Mouse (Mus musculus) kidney, adult 2 months (tissue): Measurements from ENCODE around the gene Copz1. TPM values are rescaled to one million over a fixed set of nuclear protein-coding genes. Genes with fewer than 3 reads are reported as not detected.
"Not testable (repeated sequence)": the region's sequence is repeated elsewhere in the genome, so short reads cannot be mapped to it uniquely, and the experiment has no call there.

ENCODE experiments used
- DNase-seq: peaks from one replicate; pipeline ENCODE4 v3.0.0; 2021
- H3K27ac ChIP-seq: fragments of 200-500 bp; 2 replicates; pipeline ENCODE4 v1.5.1; 2012; ENCODE audit warnings: low read depth, low read length, control low read depth, inconsistent platforms; ENCODE audit not compliant: insufficient read depth
- H3K27me3 ChIP-seq: fragments of 200-500 bp; replicated peaks from 2 replicates; pipeline ENCODE4 v1.6.1; 2012; ENCODE audit warnings: mild to moderate bottlenecking, moderate library complexity, low read length, inconsistent platforms; ENCODE audit not compliant: control insufficient read depth, insufficient read depth
- H3K36me3 ChIP-seq: fragments of 200-500 bp; 2 replicates; pipeline ENCODE4 v1.6.1; 2012; ENCODE audit warnings: mild to moderate bottlenecking, moderate library complexity, low read length, inconsistent platforms; ENCODE audit not compliant: control insufficient read depth, insufficient read depth
- H3K4me1 ChIP-seq: fragments of 200-500 bp; 2 replicates; pipeline ENCODE4 v1.6.1; 2011; ENCODE audit warnings: low read length; ENCODE audit not compliant: control insufficient read depth, insufficient read depth
- H3K4me3 ChIP-seq: fragments of 200-500 bp; 2 replicates; pipeline ENCODE4 v1.5.1; 2011; ENCODE audit warnings: mild to moderate bottlenecking, low read depth, low read length, control low read depth; ENCODE audit not compliant: insufficient read depth
- CTCF ChIP-seq: fragments of 200-500 bp; conservative IDR thresholded peaks from 2 replicates; pipeline ENCODE4 v1.5.1; 2011; ENCODE audit warnings: low read depth, mild to moderate bottlenecking, control low read depth, low read length, moderate library complexity, mixed read lengths; ENCODE audit not compliant: insufficient read depth, insufficient read length
- POLR2A ChIP-seq: fragments of 200-500 bp; IDR thresholded peaks from one replicate; pipeline ENCODE4 v1.6.1; 2011; ENCODE audit warnings: low read depth, low read length, control low read depth
- WGBS: fragments of 180-500 bp; shearing (Covaris S2); methylation state at CpG from one replicate; pipeline ENCODE4 v1.1.7; 2018; 5-methylcytosine and 5-hydroxymethylcytosine counted together
- polyA plus RNA-seq: library from polyadenylated mRNA; depleted of rRNA; stranded (reverse); fragments of >200 nt; gene quantifications from 2 replicates; pipeline ENCODE4 v1.2.3, GENCODE M21; 2012

Gene Copz1
- polyA plus RNA-seq, 1 experiment: 138 TPM

GRCm38 (mm10) chr15:103239130-103239684 lies 33.3 kb upstream of the Copz1 start:
- TF ChIP-seq CTCF: no peak
- no peak for TF ChIP-seq POLR2A
- peak overlapping the region; percentile 89 for H3K4me3 ChIP-seq
- under 1% methylated on average over 26 of the region's 26 CpGs for whole genome bisulfite sequencing
- H3K27ac ChIP-seq: peak overlapping the region; percentile 89
- peaks cover 6% of the 10 kb centered on the region; the same call in 1 of the 2 replicates for H3K4me1 ChIP-seq
- no peaks in the 10 kb centered on the region for H3K27me3 ChIP-seq
- peaks cover 14% of the 10 kb centered on the region for H3K36me3 ChIP-seq
- DNase-seq: peak; percentile 98

GRCm38 (mm10) chr15:103239685-103240159 lies 32.8 kb upstream of the Copz1 start, which contains the start of gene Cbx5:
Gene Cbx5 (minus strand): TSS chr15:103239816.
- WGBS: under 1% methylated on average over 39 of the region's 39 CpGs
- no peaks in the 10 kb centered on the region for H3K27me3 ChIP-seq
- H3K27ac ChIP-seq: peak within 1 kb of the TSS; percentile 93
- DNase-seq: peak; percentile 99
- peaks cover 6% of the 10 kb centered on the region; the same call in 1 of the 2 replicates for H3K4me1 ChIP-seq
- H3K4me3 ChIP-seq: peak within 1 kb of the TSS; percentile 89
- no peak for TF ChIP-seq CTCF
- peak; percentile 33 for TF ChIP-seq POLR2A
- H3K36me3 ChIP-seq: peaks cover 14% of the 10 kb centered on the region

GRCm38 (mm10) chr15:103240160-103241028 lies 32.1 kb upstream of the Copz1 start, which contains the start of gene Hnrnpa1:
Gene Hnrnpa1 (plus strand): TSS chr15:103240432.
- WGBS: under 1% methylated on average over 47 of the region's 47 CpGs

GRCm38 (mm10) chr15:103241071-103242018 lies 31.2 kb upstream of the Copz1 start:
- H3K4me1 ChIP-seq, DNase-seq, H3K27me3 ChIP-seq: not testable (repeated sequence)
- peak overlapping the region; percentile 93 for H3K27ac ChIP-seq
- peaks cover 23% of the 10 kb centered on the region for H3K36me3 ChIP-seq
- 5% methylated on average over 12 of the region's 12 CpGs for WGBS
- H3K4me3 ChIP-seq: peak overlapping the region; percentile 81

More at GRCm38 (mm10) chr15:103240160-103241028, 32.1 kb upstream of the Copz1 start, which contains the start of gene Hnrnpa1:
- Histone ChIP-seq H3K4me1 (peaks cover 6% of the 10 kb centered on the region; the same call in 1 of the 2 replicates), H3K36me3 (peaks cover 18% of the 10 kb centered on the region), H3K4me3 (peak within 1 kb of the TSS; percentile 89), H3K27ac (peak within 1 kb of the TSS; percentile 93), H3K27me3 (no peaks in the 10 kb centered on the region)
- DNase-seq: peak; percentile 99
- TF ChIP-seq POLR2A (peak; percentile 89), CTCF (no peak)

GRCm38 (mm10) chr15:103242885-103243284 lies 29.6 kb upstream of the Copz1 start:
- Histone ChIP-seq H3K36me3 (peaks cover 32% of the 10 kb centered on the region), H3K4me3 (no peak overlapping the region), H3K27me3 (no peaks in the 10 kb centered on the region), H3K27ac (no peak overlapping the region), H3K4me1 (peaks cover 6% of the 10 kb centered on the region; the same call in 1 of the 2 replicates)
- TF ChIP-seq CTCF (no peak), POLR2A (no peak)
- 39% methylated on average over 8 of the region's 8 CpGs for WGBS
- no peak for DNase-seq

GRCm38 (mm10) chr15:103245616-103246015 lies 26.9 kb upstream of the Copz1 start:
- no peak for DNase-seq

More at GRCm38 (mm10) chr15:103245616-103246015, 26.9 kb upstream of the Copz1 start:
- Histone ChIP-seq H3K4me3 (no peak overlapping the region), H3K27me3 (no peaks in the 10 kb centered on the region), H3K27ac (no peak overlapping the region), H3K36me3 (peaks cover 32% of the 10 kb centered on the region), H3K4me1 (peaks cover 6% of the 10 kb centered on the region; the same call in 1 of the 2 replicates)
- TF ChIP-seq CTCF (no peak), POLR2A (no peak)
- 78% methylated on average over 6 of the region's 6 CpGs for WGBS
